Mouse (Mus musculus) olfactory bulb, adult 2 months (tissue): ENCODE data around the gene Ncoa3. TPM values are rescaled to one million over a fixed set of nuclear protein-coding genes. Genes with fewer than 3 reads are reported as not detected.

Source experiments
- H3K27ac ChIP-seq: fragments of 200-500 bp; 2 replicates; pipeline ENCODE4 v1.5.1; 2012; ENCODE audit warnings: low read depth, low read length; ENCODE audit not compliant: insufficient read depth
- H3K4me1 ChIP-seq: fragments of 200-500 bp; 2 replicates; pipeline ENCODE4 v1.6.1; 2012; ENCODE audit warnings: low read length; ENCODE audit not compliant: control insufficient read depth, insufficient read depth
- H3K4me3 ChIP-seq: fragments of 200-500 bp; 2 replicates; pipeline ENCODE4 v1.5.1; 2012; ENCODE audit warnings: mild to moderate bottlenecking, low read depth, low read length, moderate library complexity; ENCODE audit not compliant: insufficient read depth
- CTCF ChIP-seq: fragments of 200-500 bp; IDR thresholded peaks from 2 replicates; pipeline ENCODE4 v1.5.1; 2012; ENCODE audit warnings: low read depth, mild to moderate bottlenecking, low read length, moderate library complexity; ENCODE audit not compliant: insufficient read depth
- POLR2A ChIP-seq: fragments of 200-500 bp; IDR thresholded peaks from 2 replicates; pipeline ENCODE4 v1.6.1; 2012; ENCODE audit warnings: mild to moderate bottlenecking, low read depth, low read length, moderate library complexity; ENCODE audit not compliant: insufficient read depth
- WGBS: fragments of 180-500 bp; shearing (Covaris S2); methylation state at CpG from one replicate; pipeline ENCODE4 v1.1.7; 2018; 5-methylcytosine and 5-hydroxymethylcytosine counted together
- polyA plus RNA-seq: library from polyadenylated mRNA; stranded (reverse); fragments of >200 nt; gene quantifications from 2 replicates; pipeline ENCODE4 v1.2.4, GENCODE M21; 2012; ENCODE audit warnings: low replicate concordance; ENCODE audit not compliant: missing spikeins, insufficient read depth, insufficient read length

The Ncoa3 gene
- polyA plus RNA-seq, 1 experiment = not detected

DNA sequence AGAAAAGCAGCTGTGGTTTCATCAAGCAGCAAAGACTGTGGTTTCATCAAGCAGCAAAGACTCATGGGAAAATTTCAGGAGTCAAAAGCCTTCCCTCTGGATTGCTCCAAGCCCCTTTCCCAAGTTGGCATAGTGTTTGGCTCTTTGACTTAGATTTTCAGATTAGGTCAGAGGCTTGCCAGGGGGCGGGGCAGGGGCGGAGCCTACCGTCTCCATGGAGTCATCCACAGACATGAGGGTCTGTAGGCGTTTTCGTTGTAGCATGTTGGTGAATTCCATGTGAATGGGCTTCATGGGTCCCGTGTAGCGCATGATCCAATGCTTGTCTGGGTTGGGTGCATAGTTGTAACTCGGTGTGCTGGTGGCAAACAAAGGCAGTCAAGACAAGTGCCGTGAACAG is 96.6 kb downstream of the Ncoa3 start:
- TF ChIP-seq POLR2A (no peak), CTCF (no peak)
- WGBS = 82% methylated on average over 9 of the region's 9 CpGs

DNA sequence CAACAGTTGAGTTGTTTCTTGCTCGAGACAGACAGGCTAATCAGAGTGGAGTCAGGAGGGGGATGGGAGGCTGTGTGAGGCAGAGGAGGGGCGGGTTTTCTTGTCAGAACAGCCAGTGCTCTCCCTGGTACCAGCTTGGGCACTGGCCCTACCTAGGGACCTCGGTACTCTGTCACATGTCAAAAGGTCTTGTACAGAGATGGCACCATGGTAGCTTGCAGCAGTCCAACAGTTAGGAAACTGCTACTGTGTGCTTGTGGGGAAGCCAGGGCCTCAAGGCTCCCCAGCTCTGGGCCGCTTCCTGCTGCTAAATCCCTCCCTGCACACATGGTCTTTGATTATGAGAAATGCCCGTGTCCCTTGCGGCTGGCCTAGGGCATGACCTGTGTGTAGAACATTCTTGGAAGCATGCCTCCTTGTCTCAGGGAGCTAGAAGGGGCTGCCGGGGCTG is 97.7 kb downstream of the Ncoa3 start:
- WGBS = 59% methylated on average over 7 of the region's 7 CpGs
- H3K27ac ChIP-seq = no peak overlapping the region
- H3K4me1 ChIP-seq = peaks cover 5% of the 10 kb centered on the region; the same call in 1 of the 2 replicates
- H3K4me3 ChIP-seq = no peak overlapping the region
- TF ChIP-seq CTCF (no peak), POLR2A (no peak)

More for the DNA sequence above, 96.6 kb downstream of the Ncoa3 start:
- H3K4me1 ChIP-seq = peaks cover 5% of the 10 kb centered on the region; the same call in 1 of the 2 replicates
- H3K27ac ChIP-seq = no peak overlapping the region
- no peak overlapping the region for H3K4me3 ChIP-seq

DNA sequence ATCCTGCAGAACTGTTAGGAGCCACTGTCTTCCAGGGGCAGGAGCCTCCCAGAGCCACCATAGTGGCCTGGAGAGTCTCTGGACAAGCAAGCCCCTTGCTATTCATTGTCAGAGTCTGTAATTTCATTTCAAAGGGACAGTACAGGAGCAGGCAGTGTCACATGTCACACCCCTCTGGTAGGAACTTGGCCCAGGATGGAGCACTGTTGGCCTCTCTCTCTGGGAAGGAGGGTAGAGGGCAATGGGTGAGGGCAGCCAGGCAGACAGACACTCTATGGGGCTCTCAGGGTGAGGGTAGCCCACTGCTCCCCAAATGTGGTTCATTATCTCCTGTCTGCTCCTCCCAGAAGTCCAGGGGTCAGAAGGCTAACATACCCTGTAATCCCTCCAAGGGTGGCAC is 99.2 kb downstream of the Ncoa3 start:
- H3K4me3 ChIP-seq = no peak overlapping the region
- no peak overlapping the region for H3K27ac ChIP-seq
- no peak for TF ChIP-seq CTCF
- TF ChIP-seq POLR2A = no peak
- peaks cover 5% of the 10 kb centered on the region; the same call in 1 of the 2 replicates for H3K4me1 ChIP-seq

DNA sequence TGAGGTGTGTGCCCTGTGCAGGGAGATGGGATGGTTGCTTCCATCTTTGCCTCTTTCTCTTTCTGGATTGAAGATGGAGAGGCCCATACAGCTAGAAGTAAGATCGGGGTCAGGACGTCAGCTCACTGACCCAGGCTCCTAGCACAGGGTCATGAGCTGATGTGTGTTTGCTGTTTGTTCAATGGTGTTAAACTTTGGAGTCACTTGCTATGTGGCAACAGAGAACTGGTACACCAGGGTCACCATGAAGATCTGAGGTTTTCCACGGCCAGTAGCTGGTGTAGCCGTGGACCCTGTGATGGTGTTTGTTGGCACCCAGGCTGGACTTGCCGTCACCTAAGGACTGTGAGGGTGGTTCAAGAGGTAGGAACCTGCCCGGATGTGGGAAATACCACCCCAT is 100.0 kb downstream of the Ncoa3 start:
- 97% methylated on average over 6 of the region's 6 CpGs for WGBS
- H3K4me3 ChIP-seq = no peak overlapping the region
- H3K4me1 ChIP-seq = peaks cover 5% of the 10 kb centered on the region; the same call in 1 of the 2 replicates
- no peak for TF ChIP-seq CTCF
- no peak for TF ChIP-seq POLR2A
- H3K27ac ChIP-seq = no peak overlapping the region

DNA sequence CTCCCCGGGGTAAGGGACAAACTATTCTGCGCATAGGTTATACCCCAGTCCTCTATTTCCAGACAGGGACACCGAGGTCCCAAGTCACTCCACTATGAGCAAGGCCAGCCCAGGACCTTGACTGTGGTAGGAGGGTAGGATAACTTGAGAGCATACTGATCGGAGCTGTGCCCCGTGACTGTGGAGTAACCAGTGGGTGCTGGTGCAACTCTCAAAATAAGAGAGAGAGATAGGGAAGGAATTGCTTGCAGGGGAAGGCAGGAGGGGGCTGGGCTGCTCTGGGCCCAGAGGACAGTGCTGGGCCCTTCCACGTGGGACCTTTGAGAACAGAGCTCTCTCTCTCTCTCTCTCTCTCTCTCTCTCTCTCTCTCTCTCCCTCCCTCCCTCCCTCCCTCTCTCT is 103.9 kb downstream of the Ncoa3 start:
- TF ChIP-seq POLR2A (no peak), CTCF (no peak)
- WGBS = 96% methylated on average over 6 of the region's 6 CpGs
- peaks cover 17% of the 10 kb centered on the region for H3K4me1 ChIP-seq
- no peak overlapping the region for H3K4me3 ChIP-seq
- no peak overlapping the region for H3K27ac ChIP-seq

DNA sequence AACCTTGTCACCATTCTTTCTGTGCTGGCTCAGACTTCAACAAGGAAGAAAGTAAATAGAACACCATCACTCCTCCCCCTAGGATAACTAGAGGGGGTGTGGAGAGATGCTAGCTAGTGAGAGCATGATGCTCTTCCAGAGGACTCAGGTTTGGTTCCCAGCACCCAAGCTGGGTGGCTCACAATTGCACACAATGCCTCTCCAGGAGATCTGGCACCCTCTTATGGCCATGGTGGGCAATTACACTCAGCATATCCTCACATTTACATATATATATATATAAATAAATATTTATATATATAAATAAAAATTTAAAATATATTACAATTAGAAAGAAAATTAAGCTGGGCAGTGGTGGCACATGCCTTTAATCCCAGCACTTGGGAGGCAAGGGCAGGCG is 104.4 kb downstream of the Ncoa3 start:
- Histone ChIP-seq H3K4me3 (no peak overlapping the region), H3K27ac (no peak overlapping the region), H3K4me1 (peaks cover 20% of the 10 kb centered on the region)
- 95% methylated on average over 1 of the region's 1 CpGs for WGBS
- TF ChIP-seq POLR2A (no peak), CTCF (no peak)

DNA sequence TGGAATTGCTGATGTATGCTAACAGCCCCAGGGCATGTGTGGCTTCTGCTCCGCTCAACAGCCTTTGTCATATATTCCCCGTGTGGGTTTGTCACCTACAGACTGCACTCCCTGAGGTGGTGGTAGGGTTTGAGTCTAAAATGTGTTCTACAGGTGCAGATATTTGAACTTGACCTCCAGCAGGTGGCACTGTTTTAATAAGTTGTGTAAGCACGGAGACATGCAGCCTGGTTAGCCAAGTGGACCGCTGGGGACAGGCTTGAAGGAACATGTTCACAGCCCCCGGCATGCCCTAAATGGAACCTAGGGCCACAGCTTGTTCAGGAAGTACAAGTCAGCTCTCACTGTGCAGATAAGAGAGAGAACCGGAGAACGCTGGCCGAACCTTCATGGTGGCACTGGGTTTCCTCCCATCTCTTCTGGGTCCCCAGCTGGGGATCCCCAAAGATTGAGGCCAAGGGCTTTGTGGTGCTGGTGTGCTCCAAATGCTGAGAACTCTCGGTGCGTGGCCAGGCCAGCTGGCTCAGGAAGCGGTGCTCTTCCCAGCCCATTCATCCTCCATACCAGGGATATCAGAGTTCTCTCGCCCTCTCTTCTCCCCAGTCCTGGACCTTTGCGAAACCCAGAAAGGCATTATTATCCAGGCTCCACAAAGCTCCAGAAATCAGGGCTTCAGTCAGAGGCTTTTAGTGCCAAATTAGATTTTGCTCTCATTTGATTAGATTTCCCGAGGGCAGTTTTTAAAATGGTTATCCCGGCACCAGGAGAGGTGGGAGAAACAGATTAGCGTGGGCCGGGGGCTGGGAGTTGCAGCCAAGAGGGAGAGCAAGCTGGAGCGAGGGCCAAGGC is 105.2 kb downstream of the Ncoa3 start:
- WGBS = 71% methylated on average over 18 of the region's 18 CpGs
- TF ChIP-seq POLR2A (no peak), CTCF (no peak)
- peaks cover 28% of the 10 kb centered on the region for H3K4me1 ChIP-seq
- H3K27ac ChIP-seq = no peak overlapping the region
- no peak overlapping the region for H3K4me3 ChIP-seq

DNA sequence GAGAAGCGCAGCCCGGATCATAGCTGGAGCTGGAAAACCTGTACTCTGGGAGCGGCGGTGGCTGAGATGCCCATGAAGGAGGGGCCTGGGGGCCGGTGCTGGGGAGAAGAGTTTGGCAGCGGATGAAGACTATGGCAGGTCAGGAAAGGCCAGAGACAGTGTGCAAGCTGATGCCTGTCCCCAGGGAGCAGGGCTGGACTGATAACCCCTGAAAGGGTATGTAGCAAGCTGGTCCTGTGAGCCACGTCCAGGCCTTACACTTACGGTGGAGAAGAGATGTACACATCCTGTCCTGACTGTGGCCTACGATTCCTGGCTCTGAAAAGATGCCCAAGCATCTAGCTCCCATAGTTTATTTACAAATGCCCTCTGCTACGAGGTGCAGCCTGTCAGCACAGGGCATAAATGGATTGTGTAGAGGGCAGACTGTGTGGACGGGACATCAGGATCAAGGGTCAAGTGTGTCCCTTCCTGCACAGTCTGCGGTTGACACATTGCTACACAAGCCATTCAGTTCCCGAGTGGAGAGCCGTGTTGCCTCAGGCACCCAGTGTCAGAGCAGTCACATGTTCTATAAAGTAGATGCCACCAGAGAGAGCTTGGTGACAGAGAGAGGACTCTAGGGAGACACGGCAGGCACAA is 106.0 kb downstream of the Ncoa3 start:
- Histone ChIP-seq H3K27ac (no peak overlapping the region), H3K4me1 (peaks cover 33% of the 10 kb centered on the region), H3K4me3 (no peak overlapping the region)
- 83% methylated on average over 15 of the region's 15 CpGs for WGBS
- TF ChIP-seq POLR2A (no peak), CTCF (no peak)

DNA sequence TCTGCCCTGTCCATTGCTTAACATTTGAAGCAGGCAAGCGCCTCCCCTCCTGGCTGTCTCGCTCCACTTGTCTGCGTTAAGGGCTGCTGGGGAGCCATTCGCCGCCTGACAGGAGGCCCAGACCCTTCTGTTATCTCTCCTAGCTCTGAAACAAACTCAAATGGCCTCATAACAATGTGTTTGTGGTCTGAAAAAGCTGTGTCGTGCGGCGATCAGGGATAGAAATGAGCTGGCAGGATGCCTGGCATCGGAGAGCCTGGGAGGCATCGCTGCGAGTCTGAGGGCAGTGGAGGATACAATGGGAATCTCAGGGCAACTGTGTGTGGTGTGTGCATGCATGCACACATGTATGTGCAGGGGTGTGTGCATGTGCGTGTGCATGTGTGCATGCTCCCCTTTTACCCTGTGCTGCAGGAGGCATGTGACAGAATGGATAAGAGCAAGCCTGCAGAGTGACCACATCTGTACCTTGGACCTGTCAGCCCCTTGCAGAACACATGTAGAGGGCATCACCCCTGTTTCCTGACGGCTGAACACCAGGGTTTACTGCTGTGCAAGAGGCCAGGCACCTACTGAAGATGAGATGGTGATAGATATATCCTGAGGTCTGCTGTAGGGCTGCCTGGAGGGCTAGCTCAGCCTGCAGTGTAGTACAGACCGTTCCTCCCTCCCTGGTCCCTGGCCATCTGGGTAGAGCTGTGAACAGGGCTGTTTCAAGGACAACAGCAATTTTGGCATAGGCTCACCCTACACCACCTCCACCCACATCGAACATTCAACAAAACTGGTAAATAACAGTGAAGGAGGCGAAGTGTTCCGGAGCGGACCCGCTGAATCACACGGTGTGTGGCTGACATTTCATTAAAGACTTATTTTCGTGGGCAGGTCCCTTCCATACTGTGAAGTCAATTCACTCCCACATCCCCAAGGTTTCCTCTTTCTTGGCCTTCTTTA is 108.2 kb downstream of the Ncoa3 start:
- no peak overlapping the region for H3K27ac ChIP-seq
- TF ChIP-seq POLR2A (no peak), CTCF (no peak)
- no peak overlapping the region for H3K4me3 ChIP-seq
- 49% methylated on average over 21 of the region's 21 CpGs for whole genome bisulfite sequencing
- H3K4me1 ChIP-seq = peaks cover 33% of the 10 kb centered on the region
